Mouse (Mus musculus) G1E (cell line): ENCODE results near the gene Galnt6.

Experiments
- CTCF ChIP-seq: IDR thresholded peaks from 2 replicates; pipeline ENCODE4 v1.5.1; 2012; ENCODE audit warnings: low read depth, low read length, inconsistent platforms, mixed read lengths
- GATA1 ChIP-seq: IDR thresholded peaks from 2 replicates; pipeline ENCODE4 v1.6.1; 2012; ENCODE audit warnings: borderline replicate concordance, low read length, inconsistent platforms, mixed read lengths
- GATA2 ChIP-seq: IDR thresholded peaks from 2 replicates; pipeline ENCODE4 v1.6.1; 2012; ENCODE audit warnings: low read depth, low read length, inconsistent platforms, borderline replicate concordance
- TAL1 ChIP-seq: conservative IDR thresholded peaks from 2 replicates; pipeline ENCODE4 v1.6.1; 2012; ENCODE audit warnings: low read depth, low read length, inconsistent platforms, mixed read lengths

DNA sequence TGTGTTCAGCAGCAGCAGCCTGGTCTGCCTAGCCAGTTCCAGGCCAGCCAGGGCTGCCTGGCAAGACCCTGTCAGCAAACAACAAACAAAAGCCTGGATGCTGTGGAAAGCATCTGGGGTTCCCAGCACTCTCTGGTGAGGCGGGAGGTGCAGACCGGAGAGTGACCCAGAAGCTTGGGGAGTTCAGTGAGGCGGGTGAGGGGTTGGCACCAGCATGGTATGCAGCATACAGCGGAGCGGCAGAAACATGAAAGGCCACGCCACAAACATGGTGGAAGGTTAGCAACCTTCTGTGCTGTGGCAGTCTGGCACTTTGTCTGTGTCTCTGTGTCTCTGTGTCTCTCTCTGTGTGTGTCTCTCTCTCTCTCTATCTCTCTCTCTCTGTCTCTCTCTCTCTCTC, 42.7 kb downstream of the Galnt6 start:
- TF ChIP-seq CTCF (no peak), GATA1 (no peak), GATA2 (no peak), TAL1 (no peak)
